19 mouse cellular contexts compared by ENCODE assay signal in genomic region chr17:49582471-49582870, GRCm38 (mm10). TPM values are rescaled to one million over a fixed set of nuclear protein-coding genes. Genes with fewer than 3 reads are reported as not detected.
DNase-seq lines count a peak whose midpoint lies in the region; ATAC-seq lines count a peak whose summit lies in the region.
"Had no signal": no experiment of that assay in that cellular context is flagged by ENCODE, and none has a peak within 500 bp of the region (broad histone marks: within the 10 kb centered on the region; RNA-seq: fewer than 3 reads in every experiment).

No protein-coding gene starts in this region.

- no peaks in the 10 kb centered on the region for H3K9me3 ChIP-seq in kidney, embryonic 14.5 days (ENCODE audit: control insufficient read depth, low read length)
- H3K9me3 ChIP-seq in embryonic facial prominence, embryonic 12.5 days = no peaks in the 10 kb centered on the region
- H3K9me3 ChIP-seq: forebrain, embryonic 15.5 days; midbrain, embryonic 15.5 days had no signal

- H3K27me3 ChIP-seq in kidney, embryonic 14.5 days (ENCODE audit: control insufficient read depth, insufficient read depth, low read length) = no peaks in the 10 kb centered on the region
- H3K27me3 ChIP-seq in embryonic facial prominence, embryonic 12.5 days = no peaks in the 10 kb centered on the region
- H3K27me3 ChIP-seq: forebrain, embryonic 15.5 days; midbrain, embryonic 15.5 days had no signal

- H3K4me1 ChIP-seq in kidney, embryonic 14.5 days (ENCODE audit: control insufficient read depth, insufficient read depth, low read length) = 0 out of 2 replicates have a peak, but pooled peaks cover 2% of the 10 kb centered on the region
- H3K4me1 ChIP-seq in embryonic facial prominence, embryonic 12.5 days = peaks cover 6% of the 10 kb centered on the region; the same call in 1 of the 2 replicates
- H3K4me1 ChIP-seq: forebrain, embryonic 15.5 days; midbrain, embryonic 15.5 days had no signal

- H3K27ac ChIP-seq in kidney, embryonic 14.5 days (ENCODE audit: low read depth, low read length) = no peak overlapping the region
- no peak overlapping the region for H3K27ac ChIP-seq in embryonic facial prominence, embryonic 12.5 days
- H3K27ac ChIP-seq: forebrain, embryonic 15.5 days; midbrain, embryonic 15.5 days had no signal

- WGBS in kidney, embryonic 14.5 days = 11% methylated on average over 11 of the region's 11 CpGs
- WGBS in embryonic facial prominence, embryonic 12.5 days = 35% methylated on average over 11 of the region's 11 CpGs

- DNase-seq in kidney, adult 8-10 months = no peak
- peak; percentile 69 for DNase-seq in embryo, embryonic 10 days (ENCODE audit: low spot score)
- peak; percentile 83 for DNase-seq in mesoderm, embryonic 11.5 days (ENCODE audit: low read depth, low spot score)
- no peak for DNase-seq in retina, embryonic 14.5 days (ENCODE audit: low spot score)
- DNase-seq in spleen, postnatal 4 days (ENCODE audit: low spot score in 2 of 2) = no peak
- no peak for DNase-seq in lung, postnatal 36 days
- DNase-seq: cerebellum, postnatal 14 days; gastrocnemius, postnatal 14 days; heart, postnatal 14 days; layer of hippocampus, postnatal 36 days; left cerebral cortex, postnatal 4 days; lung, adult 18-20 months; right cerebral cortex, adult 18-20 months; spleen, adult 18-20 months had no signal

- H3K36me3 ChIP-seq in kidney, embryonic 14.5 days (ENCODE audit: control insufficient read depth, insufficient read depth, low read length) = no peaks in the 10 kb centered on the region
- no peaks in the 10 kb centered on the region for H3K36me3 ChIP-seq in embryonic facial prominence, embryonic 12.5 days
- H3K36me3 ChIP-seq: forebrain, embryonic 15.5 days; midbrain, embryonic 15.5 days had no signal

- ATAC-seq in kidney, embryonic 14.5 days (ENCODE audit: low FRiP score, low TSS enrichment) = peak; percentile 86
- peak; percentile 74; the same call in 1 of the 2 replicates for ATAC-seq in embryonic facial prominence, embryonic 12.5 days (ENCODE audit: insufficient number of reproducible peaks, insufficient read depth, low FRiP score, low TSS enrichment)
- ATAC-seq: forebrain, embryonic 15.5 days; hindbrain, embryonic 16.5 days; midbrain, embryonic 15.5 days had no signal

- H3K4me3 ChIP-seq in kidney, embryonic 14.5 days (ENCODE audit: low read length) = no peak overlapping the region
- no peak overlapping the region for H3K4me3 ChIP-seq in embryonic facial prominence, embryonic 12.5 days
- H3K4me3 ChIP-seq: forebrain, embryonic 15.5 days; midbrain, embryonic 15.5 days had no signal

- no peak overlapping the region for H3K9ac ChIP-seq in kidney, embryonic 14.5 days (ENCODE audit: low read depth, low read length)
- H3K9ac ChIP-seq in embryonic facial prominence, embryonic 12.5 days = no peak overlapping the region
- H3K9ac ChIP-seq: forebrain, embryonic 15.5 days; midbrain, embryonic 15.5 days had no signal

- H3K4me2 ChIP-seq in kidney, embryonic 14.5 days (replicated peaks; ENCODE audit: low read depth, low read length) = no peak overlapping the region
- H3K4me2 ChIP-seq in embryonic facial prominence, embryonic 12.5 days (replicated peaks) = no peak overlapping the region
- H3K4me2 ChIP-seq: forebrain, embryonic 15.5 days; midbrain, embryonic 15.5 days had no signal

RNA-seq across cellular contexts. Expression of gene Daam2, which starts 18.3 kb away (rescaled TPM):
- polyA plus RNA-seq in kidney, embryonic 14.5 days (2014; fragmentation: Nextera tagmentation; extraction: Ambion mirVana) = 4.7 and 7.9 TPM in 2 replicates
- polyA plus RNA-seq in embryonic facial prominence, embryonic 12.5 days (2016; fragmentation: Nextera tagmentation; extraction: Ambion mirVana) = 12.4 and 12.6 TPM in 2 replicates

RNA-seq across cellular contexts. Expression of gene Kif6, which starts 32.5 kb away (rescaled TPM):
- 1.7 and 2.0 TPM in 2 replicates for polyA plus RNA-seq in kidney, embryonic 14.5 days (2014; fragmentation: Nextera tagmentation; extraction: Ambion mirVana)
- 2.9 and 3.8 TPM in 2 replicates for polyA plus RNA-seq in embryonic facial prominence, embryonic 12.5 days (2016; fragmentation: Nextera tagmentation; extraction: Ambion mirVana)

Comparison
In these comparisons a context has a peak if more than half of its experiments do, and no peak if none do; other contexts are left out.
1. DNase-seq: peak in embryo, embryonic 10 days (single experiment) and mesoderm, embryonic 11.5 days (single experiment); none in kidney, adult 8-10 months (0 of 2), retina, embryonic 14.5 days (single experiment), spleen, postnatal 4 days (0 of 2) and lung, postnatal 36 days (single experiment).